Mouse (Mus musculus) stomach, embryonic 14.5 days (tissue): Measurements from ENCODE around the gene Tk1. TPM values are rescaled to one million over a fixed set of nuclear protein-coding genes. Genes with fewer than 3 reads are reported as not detected.

Experiments
- ATAC-seq: fragments of 200-750 bp; cut with Nextera tagmentation; 2 replicates; pipeline ENCODE4 v1.8.0; 2017; ENCODE audit warnings: low read depth, moderate TSS enrichment; ENCODE audit not compliant: insufficient number of reproducible peaks, insufficient read depth, low FRiP score
- H3K27ac ChIP-seq: fragments of 300-500 bp; sonication (generic); 2 replicates; pipeline ENCODE4 v1.5.1; 2014; ENCODE audit warnings: mild to moderate bottlenecking, low read length, moderate library complexity, mixed read lengths
- H3K27me3 ChIP-seq: fragments of 300-500 bp; sonication (generic); 2 replicates; pipeline ENCODE4 v1.6.1; 2014; ENCODE audit warnings: low read length, control low read depth, mixed read lengths; ENCODE audit not compliant: control insufficient read depth, insufficient read depth
- H3K36me3 ChIP-seq: fragments of 300-500 bp; sonication (generic); 2 replicates; pipeline ENCODE4 v1.6.1; 2014; ENCODE audit warnings: mild to moderate bottlenecking, control low read depth, low read length, moderate library complexity, mixed read lengths; ENCODE audit not compliant: control insufficient read depth, insufficient read depth
- H3K4me1 ChIP-seq: fragments of 300-500 bp; sonication (generic); 2 replicates; pipeline ENCODE4 v1.6.1; 2014; ENCODE audit warnings: low read length, control low read depth, mixed read lengths; ENCODE audit not compliant: control insufficient read depth, insufficient read depth
- H3K4me2 ChIP-seq: fragments of 300-500 bp; sonication (generic); replicated peaks from 2 replicates; pipeline ENCODE4 v1.6.1; 2014; ENCODE audit warnings: low read depth, low read length, control low read depth
- H3K4me3 ChIP-seq: fragments of 300-500 bp; sonication (generic); 2 replicates; pipeline ENCODE4 v1.5.1; 2014; ENCODE audit warnings: low read depth, low read length, control low read depth
- H3K9ac ChIP-seq: fragments of 300-500 bp; sonication (generic); replicated peaks from 2 replicates; pipeline ENCODE4 v1.6.1; 2014; ENCODE audit warnings: low read depth, mild to moderate bottlenecking, control low read depth, low read length, moderate library complexity, mixed read lengths
- H3K9me3 ChIP-seq: fragments of 300-500 bp; sonication (generic); 2 replicates; pipeline ENCODE4 v1.6.1; 2016; ENCODE audit warnings: low read depth, low read length, control low read depth; ENCODE audit not compliant: control insufficient read depth
- WGBS: fragments of 180-500 bp; shearing (Covaris S2); extraction: QIAGEN DNeasy Blood & Tissue Kit; methylation state at CpG from one replicate; pipeline ENCODE4 v1.1.7; 2014; 5-methylcytosine and 5-hydroxymethylcytosine counted together
- polyA plus RNA-seq: library from polyadenylated mRNA; unstranded; fragments of >200 nt; fragmentation: Nextera tagmentation; extraction: Ambion mirVana; gene quantifications from 2 replicates; pipeline ENCODE4 v1.2.1, GENCODE M21; 2014

The Tk1 gene
- polyA plus RNA-seq, 1 experiment from 2014 or later, result 149 TPM

- Histone ChIP-seq H3K4me1 (peaks cover 8% of the 10 kb centered on the region; the same call in 1 of the 2 replicates), H3K4me3 (no peak overlapping the region), H3K4me2 (no peak overlapping the region), H3K9ac (no peak overlapping the region), H3K36me3 (no peaks in the 10 kb centered on the region), H3K27me3 (peaks cover 3% of the 10 kb centered on the region; the same call in 1 of the 2 replicates), H3K27ac (no peak overlapping the region), H3K9me3 (no peaks in the 10 kb centered on the region)
- WGBS, result 42% methylated on average over 6 of the region's 6 CpGs
- ATAC-seq, result no peak
Measured at GRCm38 (mm10) chr11:117865988-117866387, 40.1 kb upstream of the Tk1 start.

GRCm38 (mm10) chr11:117864805-117865204 lies 38.9 kb upstream of the Tk1 start:
- no peaks in the 10 kb centered on the region for H3K9me3 ChIP-seq
- H3K9ac ChIP-seq, result no peak overlapping the region
- no peak for ATAC-seq
- no peak overlapping the region for H3K4me2 ChIP-seq
- no peak overlapping the region for H3K27ac ChIP-seq
- WGBS, result 61% methylated on average over 2 of the region's 2 CpGs
- H3K27me3 ChIP-seq, result peaks cover 10% of the 10 kb centered on the region; the same call in 1 of the 2 replicates
- H3K36me3 ChIP-seq, result no peaks in the 10 kb centered on the region
- H3K4me3 ChIP-seq, result no peak overlapping the region
- peaks cover 5% of the 10 kb centered on the region; the same call in 1 of the 2 replicates for H3K4me1 ChIP-seq

- no peak for ATAC-seq
- H3K4me2 ChIP-seq, result no peak overlapping the region
- peaks cover 5% of the 10 kb centered on the region; the same call in 1 of the 2 replicates for H3K4me1 ChIP-seq
- no peaks in the 10 kb centered on the region for H3K36me3 ChIP-seq
- H3K27ac ChIP-seq, result no peak overlapping the region
- no peaks in the 10 kb centered on the region for H3K9me3 ChIP-seq
- H3K4me3 ChIP-seq, result no peak overlapping the region
- 35% methylated on average over 11 of the region's 11 CpGs for WGBS
- no peak overlapping the region for H3K9ac ChIP-seq
- peaks cover 12% of the 10 kb centered on the region; the same call in 1 of the 2 replicates for H3K27me3 ChIP-seq
Measured at GRCm38 (mm10) chr11:117863174-117863856, 37.4 kb upstream of the Tk1 start.

GRCm38 (mm10) chr11:117860601-117861000 lies 34.7 kb upstream of the Tk1 start, which contains the start of gene Tmem235:
Tmem235 (plus strand) TSS chr11:117860752.
- H3K4me3 ChIP-seq, result no peak within 1 kb of the TSS
- WGBS, result 5% methylated on average over 23 of the region's 23 CpGs
- H3K9me3 ChIP-seq, result no peaks in the 10 kb centered on the region
- peaks cover 19% of the 10 kb centered on the region for H3K36me3 ChIP-seq
- H3K27ac ChIP-seq, result no peak within 1 kb of the TSS
- ATAC-seq, result no peak
- no peak within 1 kb of the TSS for H3K4me2 ChIP-seq
- no peak within 1 kb of the TSS for H3K9ac ChIP-seq
- peaks cover under 1% of the 10 kb centered on the region; the same call in 1 of the 2 replicates for H3K4me1 ChIP-seq
- H3K27me3 ChIP-seq, result peaks cover 12% of the 10 kb centered on the region; the same call in 1 of the 2 replicates

- Histone ChIP-seq H3K36me3 (peaks cover 38% of the 10 kb centered on the region), H3K9me3 (no peaks in the 10 kb centered on the region), H3K4me2 (no peak overlapping the region), H3K27me3 (peaks cover 12% of the 10 kb centered on the region; the same call in 1 of the 2 replicates), H3K27ac (no peak overlapping the region), H3K9ac (no peak overlapping the region), H3K4me3 (no peak overlapping the region), H3K4me1 (no peaks in the 10 kb centered on the region)
- ATAC-seq, result no peak
- 53% methylated on average over 3 of the region's 3 CpGs for WGBS
Measured at GRCm38 (mm10) chr11:117858392-117858791, 32.5 kb upstream of the Tk1 start.

GRCm38 (mm10) chr11:117857462-117857861 lies 31.6 kb upstream of the Tk1 start:
- Histone ChIP-seq H3K4me1 (no peaks in the 10 kb centered on the region), H3K27me3 (peaks cover 12% of the 10 kb centered on the region; the same call in 1 of the 2 replicates), H3K9ac (no peak overlapping the region), H3K4me2 (no peak overlapping the region), H3K36me3 (peaks cover 46% of the 10 kb centered on the region), H3K4me3 (no peak overlapping the region), H3K9me3 (no peaks in the 10 kb centered on the region), H3K27ac (no peak overlapping the region)
- 96% methylated on average over 9 of the region's 10 CpGs for WGBS
- ATAC-seq, result no peak

- ATAC-seq, result no peak
- no peaks in the 10 kb centered on the region for H3K9me3 ChIP-seq
- no peak overlapping the region for H3K9ac ChIP-seq
- no peak overlapping the region for H3K4me2 ChIP-seq
- peaks cover 9% of the 10 kb centered on the region; the same call in 1 of the 2 replicates for H3K27me3 ChIP-seq
- peaks cover 1% of the 10 kb centered on the region; the same call in 1 of the 2 replicates for H3K4me1 ChIP-seq
- H3K27ac ChIP-seq, result no peak overlapping the region
- no peak overlapping the region for H3K4me3 ChIP-seq
- WGBS, result 71% methylated on average over 1 of the region's 1 CpGs
- peaks cover 46% of the 10 kb centered on the region for H3K36me3 ChIP-seq
Measured at GRCm38 (mm10) chr11:117855975-117856374, 30.1 kb upstream of the Tk1 start.

GRCm38 (mm10) chr11:117855360-117855759 lies 29.5 kb upstream of the Tk1 start:
- H3K4me1 ChIP-seq, result peaks cover 5% of the 10 kb centered on the region
- no peak overlapping the region for H3K9ac ChIP-seq
- no peak overlapping the region for H3K27ac ChIP-seq
- no peaks in the 10 kb centered on the region for H3K9me3 ChIP-seq
- H3K4me2 ChIP-seq, result no peak overlapping the region
- H3K36me3 ChIP-seq, result peaks cover 46% of the 10 kb centered on the region
- no peak overlapping the region for H3K4me3 ChIP-seq
- 97% methylated on average over 5 of the region's 5 CpGs for WGBS
- ATAC-seq, result no peak
- 0 out of 2 replicates have a peak, but pooled peaks cover 6% of the 10 kb centered on the region for H3K27me3 ChIP-seq
